Mouse (Mus musculus): ENCODE measurements around the gene Pxylp1.

GRCm38 (mm10) chr9:96853300-96854186 lies 38.9 kb downstream of the Pxylp1 start:
- TF ChIP-seq CTCF (IDR thresholded peaks at IDR 0.05; ENCODE audit: extremely low read depth, insufficient read depth, insufficient read length, insufficient replicate concordance), result no peak
- TF ChIP-seq POLR2A (IDR thresholded peaks at IDR 0.05; ENCODE audit: low read depth, low read length), result no peak

Measured in spleen, adult 2 months (tissue).